Mouse (Mus musculus): ENCODE results near the gene Gtf2h2.
"Not testable (repeated sequence)": the region's sequence is repeated elsewhere in the genome, so short reads cannot be mapped to it uniquely, and the experiment has no call there.

Gtf2h2 gene

GRCm38 (mm10) chr13:100490424-100490823 is 2.0 kb downstream of the Gtf2h2 start:
- DNase-seq (ENCODE audit: low spot score in 2 of 2): no peak

GRCm38 (mm10) chr13:100483610-100484009 is 8.8 kb downstream of the Gtf2h2 start:
- no peak for DNase-seq (ENCODE audit: low spot score in 2 of 2)

- no peak for DNase-seq (ENCODE audit: low spot score in 2 of 2)
Measured at GRCm38 (mm10) chr13:100463527-100464222, 28.7 kb downstream of the Gtf2h2 start.

GRCm38 (mm10) chr13:100461336-100461735 is 31.0 kb downstream of the Gtf2h2 start:
- DNase-seq (ENCODE audit: low spot score in 2 of 2): no peak

- DNase-seq (ENCODE audit: low spot score in 2 of 2): not testable (repeated sequence)
Measured at GRCm38 (mm10) chr13:100452415-100453127, 39.8 kb downstream of the Gtf2h2 start, which contains the start of gene Naip1. Gene Naip1 (minus strand): TSS chr13:100452869.

- DNase-seq (ENCODE audit: low spot score in 2 of 2): no peak
Measured at GRCm38 (mm10) chr13:100449495-100449894, 42.9 kb downstream of the Gtf2h2 start.

- no peak for DNase-seq (ENCODE audit: low spot score in 2 of 2)
Measured at GRCm38 (mm10) chr13:100440116-100440515, 52.3 kb downstream of the Gtf2h2 start.

- no peak for DNase-seq (ENCODE audit: low spot score in 2 of 2)
Measured at GRCm38 (mm10) chr13:100438701-100439100, 53.7 kb downstream of the Gtf2h2 start.

GRCm38 (mm10) chr13:100437322-100437825 is 55.0 kb downstream of the Gtf2h2 start:
- DNase-seq (ENCODE audit: low spot score in 2 of 2): no peak

- DNase-seq (ENCODE audit: low spot score in 2 of 2): not testable (repeated sequence)
Measured at GRCm38 (mm10) chr13:100436556-100437163, 55.7 kb downstream of the Gtf2h2 start.

- DNase-seq (ENCODE audit: low spot score in 2 of 2): not testable (repeated sequence)
Measured at GRCm38 (mm10) chr13:100419958-100420357, 72.4 kb downstream of the Gtf2h2 start.

- no peak for DNase-seq (ENCODE audit: low spot score in 2 of 2)
Measured at GRCm38 (mm10) chr13:100414428-100414827, 78.0 kb downstream of the Gtf2h2 start.
